Mouse (Mus musculus) left cerebral cortex, adult 18-20 months (tissue): ENCODE measurements around the gene St6galnac6. TPM values are rescaled to one million over a fixed set of nuclear protein-coding genes. Genes with fewer than 3 reads are reported as not detected.
A peak's percentile ranks its signal among the peaks of the same experiment; 100 is the strongest.

Source experiments
- DNase-seq, 2 experiments: peaks; one replicate each; pipeline ENCODE4 v3.0.0; 2021 to 2022; ENCODE audit warnings: low spot score in 2 of 2, mixed read lengths in 1 of 2
- total RNA-seq, 2 experiments: library from RNA; stranded (reverse); gene quantifications; 2 replicates each; pipeline ENCODE4 v1.2.3; 2021

Gene St6galnac6
- total RNA-seq, 2 experiments from 2014 or later: 113 to 130 TPM

DNA sequence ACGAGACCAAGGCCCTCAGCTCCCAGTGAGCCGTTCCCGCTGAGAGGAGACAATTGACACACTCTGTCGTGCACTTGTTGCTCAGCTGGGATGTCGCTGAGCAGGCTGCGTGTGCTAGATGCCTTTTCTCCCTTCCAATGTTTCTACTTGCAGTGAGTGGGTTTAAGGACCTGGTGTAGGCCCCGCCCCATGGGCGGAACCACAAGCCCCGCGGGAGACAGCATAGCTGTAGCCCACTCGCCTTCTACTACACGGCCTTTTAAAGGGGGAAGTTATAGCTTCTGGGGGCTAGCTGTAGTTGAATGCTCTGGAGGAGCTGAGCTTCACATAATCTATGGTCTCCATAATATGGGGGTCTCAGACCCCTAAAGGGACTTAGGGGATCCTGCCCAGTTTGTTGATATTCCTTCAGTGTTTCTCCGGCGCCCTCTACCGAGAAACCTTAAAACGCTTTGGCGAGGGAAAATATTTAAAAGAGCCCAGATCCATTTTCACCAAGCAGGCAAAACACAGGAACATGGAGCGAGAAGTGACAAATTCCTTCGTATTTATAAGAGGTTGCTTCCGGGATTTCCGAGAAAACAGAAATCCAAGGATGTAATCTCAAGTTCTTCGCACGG lies 11.2 kb downstream of the St6galnac6 start:
- peak; percentile 36 to 57 for DNase-seq

DNA sequence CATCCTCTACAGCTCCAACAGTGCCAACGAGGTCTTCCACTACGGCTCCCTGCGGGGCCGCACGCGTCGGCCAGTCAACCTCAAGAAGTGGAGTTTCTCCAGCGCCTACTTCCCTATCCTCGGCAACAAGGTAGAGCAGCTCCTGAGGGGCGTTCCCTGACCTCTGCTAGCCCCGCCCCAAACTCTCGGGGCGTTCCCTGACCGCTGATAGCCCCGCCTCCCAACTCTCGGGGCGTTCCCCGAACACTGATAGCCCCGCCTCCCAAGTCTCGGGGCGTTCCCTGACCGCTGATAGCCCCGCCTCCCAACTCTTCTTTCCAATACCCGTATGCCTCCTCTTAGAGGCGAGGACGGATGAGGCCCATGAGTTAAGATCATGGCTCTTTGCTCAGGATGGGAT lies 12.8 kb downstream of the St6galnac6 start:
- DNase-seq: no peak

DNA sequence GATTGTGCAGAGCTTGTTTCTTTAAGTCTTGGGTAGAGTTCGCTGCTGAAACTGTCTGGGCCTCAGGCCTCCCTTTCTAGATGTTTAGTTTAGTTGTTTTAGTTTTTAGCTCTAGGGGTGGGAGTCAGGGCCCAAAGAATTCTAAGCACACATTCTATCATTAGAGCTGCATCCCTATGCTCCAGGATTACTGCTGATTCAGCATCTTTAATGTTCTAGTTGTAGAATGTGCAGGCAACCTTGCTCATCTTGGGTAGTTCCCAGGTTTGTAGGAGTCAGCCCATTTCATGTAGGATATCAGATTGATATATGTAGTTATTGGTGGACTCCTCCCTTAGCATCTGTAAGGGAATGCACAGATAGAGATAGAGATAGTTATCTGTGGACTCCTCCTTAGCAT lies 17.6 kb downstream of the St6galnac6 start:
- no peak for DNase-seq

DNA sequence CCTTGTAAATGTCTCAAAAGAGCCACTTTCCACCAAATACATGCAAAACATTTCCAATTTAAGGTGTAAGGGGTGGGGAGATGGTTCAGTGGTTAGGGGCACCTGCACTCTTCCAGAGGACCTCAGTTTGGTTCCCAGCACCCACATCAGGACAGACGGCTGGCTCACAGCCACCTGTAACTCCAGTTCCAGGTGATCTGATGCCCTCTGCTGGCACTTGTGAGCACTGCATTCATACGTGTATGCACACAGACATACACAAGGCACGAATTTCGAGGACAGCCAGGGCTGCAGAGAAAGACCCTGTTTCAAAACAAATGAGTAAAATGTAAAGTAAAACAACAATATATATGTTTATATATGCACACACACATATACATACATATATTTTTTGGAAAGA lies 18.1 kb downstream of the St6galnac6 start:
- no peak for DNase-seq

DNA sequence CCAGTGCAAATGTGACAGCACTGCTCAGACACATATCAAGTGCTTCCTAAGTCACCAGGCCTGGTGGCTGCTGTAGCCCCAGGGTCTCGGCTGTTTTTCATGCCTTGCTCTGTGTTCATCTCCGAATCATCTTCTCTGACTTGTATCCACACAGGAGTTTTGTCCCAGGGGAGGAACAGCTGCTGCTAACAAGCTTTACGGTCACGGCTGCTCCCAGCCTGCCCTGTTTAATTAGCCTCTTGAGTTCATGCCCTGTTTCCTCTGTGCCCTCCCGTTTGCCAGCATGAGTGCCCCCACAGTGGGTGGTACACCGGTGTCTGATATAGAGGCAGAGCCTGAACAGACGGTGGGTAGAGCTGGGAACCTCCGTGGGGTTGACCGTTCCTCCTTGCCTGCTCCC lies 18.5 kb downstream of the St6galnac6 start:
- DNase-seq: no peak

DNA sequence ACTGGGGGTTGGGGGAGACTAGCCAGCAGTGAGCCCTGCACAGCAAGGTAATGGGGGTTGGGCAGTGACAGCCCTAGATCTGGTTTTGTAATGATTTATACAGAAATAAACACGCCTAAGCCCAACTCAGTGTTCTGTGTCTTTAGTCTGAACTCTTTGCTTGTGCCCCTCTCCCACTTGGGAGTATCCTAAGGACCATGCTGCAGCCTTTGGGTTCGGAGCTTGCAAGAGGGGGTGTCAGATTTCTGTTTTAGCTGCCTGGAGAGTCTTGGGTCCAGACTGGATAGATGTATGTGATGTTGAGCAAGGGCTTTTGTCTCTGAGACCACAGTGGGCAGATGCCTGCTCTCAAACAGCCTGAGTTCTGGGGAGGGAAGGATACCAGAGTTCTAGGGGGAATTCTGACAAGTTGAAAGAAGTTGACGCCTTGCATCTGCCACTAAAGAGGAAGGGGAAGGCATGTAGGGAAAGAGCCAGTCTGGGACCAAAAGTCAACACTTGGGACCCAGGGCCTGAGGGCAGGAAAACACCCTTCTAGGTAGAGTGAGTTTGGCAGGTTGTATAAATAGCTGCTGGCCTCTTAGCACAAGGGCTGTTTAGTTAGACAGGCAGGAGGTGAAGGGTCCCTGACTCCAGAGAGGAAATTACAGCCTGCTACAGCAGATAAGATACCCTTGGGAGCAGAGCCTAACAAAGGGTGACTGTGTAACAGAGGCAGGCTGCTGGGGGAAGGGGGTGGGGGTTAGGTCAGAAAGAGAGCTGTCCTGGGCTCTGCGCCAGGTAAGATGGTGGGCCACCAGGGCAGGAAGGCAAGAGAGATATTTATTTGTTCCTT lies 21.4 kb downstream of the St6galnac6 start:
- no peak for DNase-seq

DNA sequence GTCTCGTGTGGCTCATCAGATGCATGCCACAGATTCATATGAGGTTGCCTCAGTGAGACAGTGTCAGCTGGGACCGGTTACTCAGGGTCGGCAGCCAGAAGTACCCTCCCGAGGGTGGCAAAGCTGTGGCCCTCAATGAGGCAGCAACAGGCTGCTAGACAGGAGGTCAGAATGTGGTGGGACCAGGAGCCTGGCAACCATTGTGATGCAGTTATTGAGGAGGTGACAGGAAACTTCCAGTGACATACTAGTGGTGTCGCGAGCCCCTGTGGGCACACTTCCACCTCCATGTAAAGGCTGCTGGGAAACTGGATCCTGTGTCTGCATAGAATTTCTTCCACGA lies 22.0 kb downstream of the St6galnac6 start, which contains the start of gene Ak1:
Ak1 (plus strand) TSS at position 242 of the 343 bp plus-strand sequence.
- DNase-seq: no peak

DNA sequence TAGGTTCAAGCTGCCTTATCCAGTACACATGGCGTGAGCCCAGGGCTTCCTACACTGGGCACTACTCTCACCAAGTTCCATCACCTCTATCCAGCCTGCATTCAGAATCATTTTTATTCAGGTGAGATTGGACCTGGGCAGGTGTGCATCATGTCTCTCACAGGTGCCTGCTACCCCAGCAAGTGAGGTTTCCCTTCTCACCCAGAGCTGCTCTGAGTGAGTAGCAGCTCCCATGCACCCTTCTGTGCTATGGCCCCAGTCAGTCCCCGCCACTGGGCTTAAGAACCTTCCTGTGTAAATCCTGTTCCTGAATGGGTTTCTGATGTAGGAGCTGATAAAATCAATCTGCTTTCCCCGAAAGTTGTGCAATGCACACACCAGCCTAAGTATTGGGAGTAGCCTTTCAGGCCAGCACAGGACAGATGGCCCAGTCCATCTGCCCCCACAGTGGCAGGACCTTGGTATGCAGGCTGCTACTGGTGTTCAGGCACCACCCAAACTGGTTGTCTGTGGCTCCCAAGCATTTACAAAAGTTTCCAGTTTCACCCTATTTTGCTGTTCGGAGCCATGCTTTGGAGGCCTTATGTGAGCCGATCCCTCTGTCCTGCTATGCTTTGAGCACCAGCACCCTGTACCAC lies 24.7 kb downstream of the St6galnac6 start:
- no peak for DNase-seq

DNA sequence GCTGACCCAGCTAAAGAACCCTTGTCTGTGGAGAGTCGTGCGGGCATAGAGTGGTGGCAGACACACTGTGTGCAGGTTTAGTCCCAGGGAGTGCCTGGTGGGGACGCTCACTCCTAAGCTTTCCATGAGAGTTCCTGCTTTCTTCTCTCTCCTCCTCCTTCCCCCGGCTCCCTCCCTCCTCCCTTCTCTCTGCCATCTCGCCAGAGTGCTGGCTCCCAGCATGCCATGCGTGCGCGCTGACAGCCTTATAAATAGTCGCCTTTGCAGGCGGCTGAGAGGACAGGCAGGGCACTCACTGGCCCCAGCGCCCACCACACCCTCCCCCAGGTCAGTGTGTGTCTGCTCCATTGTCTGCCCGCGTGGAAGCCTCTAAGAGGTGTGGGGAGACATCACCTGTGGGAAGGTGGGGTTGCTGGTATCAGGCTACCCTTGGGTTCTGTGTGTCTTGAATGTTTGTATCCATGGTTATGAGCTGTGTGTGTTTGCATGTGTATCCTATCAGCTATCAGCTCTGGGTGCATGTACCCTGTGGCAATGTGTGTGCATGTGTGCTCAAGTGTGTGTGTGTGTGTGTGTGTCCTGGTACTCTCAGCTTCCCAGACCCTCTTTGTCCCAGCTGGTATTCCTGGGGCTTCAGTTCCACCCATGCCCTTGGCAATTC lies 25.8 kb downstream of the St6galnac6 start:
- DNase-seq: peak; percentile 86 to 91

DNA sequence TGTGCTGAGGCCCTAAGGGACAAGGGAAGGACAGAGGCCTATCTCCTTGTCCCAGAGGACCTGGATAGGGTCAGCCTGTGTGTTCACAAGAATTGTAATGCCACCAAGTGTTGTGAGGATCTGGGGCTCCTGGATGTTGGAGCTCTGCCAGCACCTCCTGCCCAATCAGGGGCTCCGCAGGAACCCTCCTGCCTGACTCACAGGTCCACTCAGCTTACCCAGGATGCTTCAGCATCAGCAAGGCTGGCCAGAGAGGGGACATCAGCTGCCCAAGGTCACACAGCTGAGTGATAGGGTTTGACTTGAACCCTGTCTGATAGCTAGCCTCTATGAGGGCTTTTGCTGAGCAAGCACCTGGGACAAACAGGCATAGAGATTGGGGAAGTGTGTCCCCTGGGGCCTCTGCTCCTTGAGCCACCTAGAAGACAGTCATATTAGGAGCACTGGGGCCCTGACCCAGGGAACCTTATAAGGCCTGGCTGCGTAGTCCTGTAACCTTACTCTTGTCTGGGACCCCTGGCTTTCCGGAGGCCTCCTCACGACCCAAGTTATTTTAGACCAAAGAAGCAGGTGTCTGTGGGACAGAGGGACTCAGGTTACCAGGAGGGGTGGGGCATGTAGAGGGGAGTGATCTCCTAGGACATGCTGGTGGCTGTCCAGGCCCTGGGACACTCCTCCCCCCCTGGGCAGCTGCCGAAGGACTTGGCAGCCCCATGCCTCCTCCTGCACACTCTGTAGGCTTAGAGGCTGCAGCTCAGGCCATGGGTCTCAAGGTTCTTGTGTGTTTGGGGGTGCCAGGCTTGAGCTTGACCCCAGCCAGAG lies 26.6 kb downstream of the St6galnac6 start:
- peak; percentile 69 to 70 for DNase-seq

DNA sequence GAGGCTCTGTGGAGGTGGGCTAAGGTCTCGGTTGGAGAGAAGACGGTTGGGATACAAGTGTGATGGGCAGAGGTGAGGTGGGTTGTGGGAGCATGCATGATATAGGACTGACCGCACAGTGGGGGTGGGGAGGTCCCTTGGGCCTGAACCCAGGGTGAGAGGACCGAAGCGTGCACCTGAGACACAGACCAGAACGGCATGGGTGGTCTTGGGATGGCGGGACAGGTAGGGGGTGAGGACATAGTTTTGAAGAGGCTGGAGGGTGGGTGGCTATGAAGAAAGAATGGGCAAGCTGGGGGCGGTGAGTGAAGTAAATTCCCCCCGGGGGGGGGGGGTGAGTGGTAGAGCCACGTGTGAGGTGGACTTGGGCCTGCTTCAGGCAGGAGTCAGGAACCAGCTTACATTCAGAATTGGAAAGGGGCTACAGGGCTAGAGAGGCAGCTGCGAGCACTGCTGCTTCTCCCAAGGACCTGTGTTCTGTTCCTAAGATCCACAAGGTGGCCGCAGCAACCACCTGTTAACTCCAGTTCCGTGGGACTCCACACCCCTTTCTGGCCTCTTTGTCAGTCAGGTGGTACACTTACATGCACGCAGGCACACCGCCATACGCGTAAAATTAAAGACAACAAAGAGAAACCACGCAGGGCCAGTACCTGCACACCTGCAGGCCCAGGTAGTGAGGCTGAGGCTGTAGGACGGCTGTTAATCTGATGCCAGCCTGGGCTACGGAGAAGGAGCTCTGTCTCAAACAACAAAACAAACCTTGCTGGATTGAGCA lies 27.9 kb downstream of the St6galnac6 start:
- no peak for DNase-seq

DNA sequence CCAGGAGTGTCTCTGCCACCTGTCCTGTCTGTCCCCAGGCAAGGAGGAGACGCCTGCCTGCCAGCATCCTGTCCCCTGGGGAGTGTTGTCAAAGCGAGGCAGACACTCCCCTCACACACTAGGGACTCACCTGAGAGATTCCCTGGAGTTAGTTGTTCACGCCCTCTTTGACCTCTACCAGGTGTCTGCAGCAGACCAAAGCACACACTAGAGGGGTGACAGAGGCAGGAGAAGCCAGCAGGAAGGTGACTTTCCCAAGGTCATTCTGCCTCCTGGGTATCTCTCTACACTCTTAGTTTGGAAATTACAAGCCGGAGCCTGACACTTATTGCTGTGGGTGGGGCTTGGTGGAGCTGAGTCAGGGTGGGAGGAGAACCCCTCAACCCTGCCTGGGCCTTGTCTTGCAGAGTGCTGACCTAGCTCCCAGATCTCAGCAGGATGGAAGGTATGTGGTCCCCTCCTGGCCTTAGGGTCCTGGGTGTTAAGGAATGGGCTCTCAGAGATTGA lies 28.6 kb downstream of the St6galnac6 start:
- DNase-seq: no peak

DNA sequence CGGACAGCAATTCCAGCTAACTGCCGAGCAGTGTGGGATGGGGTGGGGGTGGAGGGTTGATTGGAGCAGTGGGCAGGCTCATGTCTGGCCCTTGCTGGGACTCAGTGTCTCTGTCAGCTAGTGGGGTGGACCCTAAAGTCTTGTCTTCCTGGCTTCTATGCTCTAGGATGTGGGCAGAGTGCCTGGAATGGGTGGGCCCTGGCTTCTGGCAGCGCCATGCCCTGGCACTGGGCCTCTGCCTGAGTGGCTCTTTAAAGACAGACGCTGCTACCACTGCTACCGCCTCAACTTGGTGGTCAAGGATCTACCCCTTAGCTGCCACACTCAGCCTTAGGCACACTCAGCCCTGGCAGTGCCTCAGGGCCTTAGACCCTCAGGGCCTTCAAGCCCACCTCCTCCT lies 29.2 kb downstream of the St6galnac6 start:
- peak; percentile 56 to 72 for DNase-seq

DNA sequence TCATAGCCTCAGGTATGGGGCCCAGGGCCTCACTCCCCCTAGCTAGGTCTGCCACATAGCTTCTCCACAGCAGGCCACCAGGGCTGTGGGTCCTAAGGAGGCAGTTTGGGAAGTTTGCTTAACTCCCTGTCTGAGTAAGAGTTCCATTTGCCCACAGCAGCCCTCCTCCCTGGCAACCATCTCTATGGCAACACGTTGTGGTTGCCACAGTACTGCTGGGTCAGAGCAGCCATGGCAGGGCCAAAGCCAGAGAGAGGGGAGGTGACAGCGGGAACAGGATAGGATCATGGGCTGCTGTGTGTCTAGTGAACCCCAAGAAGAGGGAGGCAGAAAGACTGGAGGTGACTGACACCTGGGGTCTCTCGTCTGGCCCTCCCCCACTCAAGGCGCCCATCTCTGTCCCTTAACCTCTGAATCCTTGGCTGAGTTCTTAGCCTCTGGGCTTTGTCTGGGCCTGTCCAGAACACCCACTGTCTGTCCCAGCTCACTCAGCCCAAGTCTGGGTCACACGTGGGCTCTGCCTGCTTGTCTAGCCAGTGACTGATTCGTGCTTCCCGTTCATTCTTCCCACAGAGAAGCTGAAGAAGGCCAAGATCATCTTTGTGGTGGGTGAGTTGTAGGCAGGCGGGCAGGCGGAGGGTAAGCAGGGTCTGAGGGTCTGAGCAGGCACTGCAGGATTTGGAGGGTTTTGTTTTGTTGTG lies 29.9 kb downstream of the St6galnac6 start:
- peak in 1 of 2 experiments; percentile 47 for DNase-seq

DNA sequence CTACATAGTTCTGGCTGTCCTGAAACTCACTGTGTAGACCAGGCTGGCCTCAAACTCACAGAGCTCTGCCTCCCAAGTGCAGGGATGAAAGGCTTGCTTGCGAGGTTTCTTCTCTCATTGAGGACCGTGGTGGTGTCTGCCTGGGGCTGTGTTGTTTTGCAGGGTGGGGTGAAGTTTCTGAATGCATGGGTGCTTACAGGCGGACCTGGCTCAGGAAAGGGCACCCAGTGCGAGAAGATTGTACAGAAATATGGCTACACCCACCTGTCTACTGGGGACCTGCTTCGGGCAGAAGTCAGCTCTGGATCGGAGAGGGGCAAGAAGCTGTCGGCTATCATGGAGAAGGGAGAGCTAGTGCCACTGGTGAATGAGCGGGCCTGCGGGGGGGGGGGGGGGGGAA lies 30.5 kb downstream of the St6galnac6 start:
- DNase-seq: no peak

DNA sequence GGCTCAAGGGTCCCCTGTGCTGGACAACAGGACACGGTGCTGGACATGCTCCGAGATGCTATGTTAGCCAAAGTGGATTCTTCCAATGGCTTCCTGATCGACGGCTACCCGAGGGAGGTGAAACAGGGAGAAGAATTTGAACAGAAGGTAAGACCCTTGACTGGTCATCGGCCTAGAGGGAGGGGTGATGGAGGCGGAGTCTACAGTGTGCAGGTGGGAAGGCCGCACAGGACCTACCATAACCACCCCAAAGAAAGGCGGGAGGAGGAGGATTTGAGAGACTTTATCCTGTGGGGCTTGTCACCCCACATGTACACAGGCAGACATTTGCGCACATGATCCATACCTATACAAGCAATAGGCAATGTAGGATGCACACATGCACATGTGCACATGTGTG lies 31.5 kb downstream of the St6galnac6 start:
- DNase-seq: no peak

DNA sequence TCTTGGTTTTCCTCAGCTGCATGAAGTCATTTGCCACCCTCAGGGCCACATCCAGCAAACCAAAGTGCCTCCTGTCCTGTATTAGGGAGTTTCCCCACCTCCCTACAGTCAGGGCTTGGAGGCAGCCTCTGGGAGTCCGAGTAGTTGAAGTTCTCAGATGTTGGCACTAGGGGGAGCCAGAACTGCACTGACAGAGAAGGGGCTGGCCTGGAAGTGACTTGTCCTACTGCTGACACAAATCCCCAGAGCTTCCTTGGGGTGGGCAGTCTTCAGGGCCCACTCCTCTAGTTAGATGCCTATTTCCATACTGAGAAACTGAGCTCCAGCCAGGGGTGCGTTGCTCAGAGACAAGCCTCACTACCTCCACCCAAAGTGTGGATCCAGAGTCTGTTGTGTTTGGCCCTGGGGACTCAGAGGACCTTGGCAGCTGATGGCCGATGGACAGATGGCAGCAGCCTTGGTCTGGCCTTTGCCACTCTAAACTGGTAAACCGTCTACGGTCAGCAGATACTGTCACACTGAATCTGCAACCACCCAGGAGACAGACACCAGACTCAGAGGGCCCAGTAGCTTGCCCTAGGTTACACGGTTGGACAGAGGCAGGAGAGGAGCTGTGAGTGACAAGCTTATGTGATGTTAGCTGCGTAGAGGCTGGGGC lies 32.4 kb downstream of the St6galnac6 start:
- DNase-seq: peak; percentile 81 to 84

DNA sequence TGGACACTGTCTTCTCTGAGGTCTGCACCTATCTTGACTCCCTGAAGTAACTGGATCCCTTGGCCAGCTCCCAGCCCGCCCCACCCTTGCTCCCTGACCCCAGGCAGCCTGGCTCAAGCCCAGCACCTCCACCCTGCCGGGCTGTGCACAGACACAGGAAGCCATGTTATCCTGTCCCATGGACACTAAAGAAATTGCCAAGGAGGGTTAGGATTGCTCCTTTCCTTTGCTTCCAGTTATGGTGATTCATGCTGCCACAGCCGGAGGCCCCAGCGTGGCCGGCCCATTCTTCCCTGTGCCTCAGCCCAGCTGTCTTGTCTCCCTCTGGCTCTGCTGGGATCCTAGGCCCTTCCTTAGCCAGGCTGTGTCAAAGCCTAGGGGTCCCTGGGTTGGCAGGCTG lies 34.2 kb downstream of the St6galnac6 start:
- no peak for DNase-seq
